Mouse (Mus musculus) cerebellum, adult 2 months (tissue): Measurements from ENCODE around the gene Pigt. TPM values are rescaled to one million over a fixed set of nuclear protein-coding genes. Genes with fewer than 3 reads are reported as not detected.

Source experiments
- DNase-seq, 2 experiments: peaks; one replicate each; pipeline ENCODE4 v3.0.0; 2021
- H3K27ac ChIP-seq: fragments of 200-500 bp; 2 replicates; pipeline ENCODE4 v1.5.1; 2012; ENCODE audit warnings: low read length, control low read depth, inconsistent platforms; ENCODE audit not compliant: insufficient read depth
- H3K27me3 ChIP-seq: fragments of 200-500 bp; 2 replicates; pipeline ENCODE4 v1.6.1; 2012; ENCODE audit warnings: inconsistent platforms, mild to moderate bottlenecking, low read length, moderate library complexity; ENCODE audit not compliant: control insufficient read depth, insufficient read depth
- H3K4me1 ChIP-seq: fragments of 200-500 bp; 2 replicates; pipeline ENCODE4 v1.6.1; 2011; ENCODE audit warnings: low read length; ENCODE audit not compliant: control insufficient read depth, insufficient read depth
- H3K4me3 ChIP-seq: fragments of 200-500 bp; replicated peaks from 2 replicates; pipeline ENCODE3; 2011; ENCODE audit warnings: mild to moderate bottlenecking, low read depth, low read length, control low read depth; ENCODE audit not compliant: insufficient read depth
- CTCF ChIP-seq: fragments of 200-500 bp; IDR thresholded peaks from 2 replicates; pipeline ENCODE4 v1.5.1; 2011; ENCODE audit warnings: low read depth, mild to moderate bottlenecking, control low read depth, low read length, moderate library complexity, borderline replicate concordance; ENCODE audit not compliant: insufficient read depth
- POLR2A ChIP-seq: fragments of 200-500 bp; IDR thresholded peaks from 2 replicates; pipeline ENCODE4 v1.6.1; 2011; ENCODE audit warnings: low read length, control low read depth, borderline replicate concordance; ENCODE audit not compliant: insufficient read depth
- WGBS: fragments of 180-500 bp; shearing (Covaris S2); methylation state at CpG from one replicate; pipeline ENCODE4 v1.1.7; 2018; 5-methylcytosine and 5-hydroxymethylcytosine counted together
- polyA plus RNA-seq: library from polyadenylated mRNA; depleted of rRNA; stranded (reverse); fragments of >200 nt; gene quantifications from 2 replicates; pipeline ENCODE4 v1.2.3, GENCODE M21; 2012; rRNA removed

The Pigt gene
- polyA plus RNA-seq, 1 experiment = 109 TPM

GRCm38 (mm10) chr2:164549338-164549737 is 52.0 kb downstream of the Pigt start:
- Histone ChIP-seq H3K27ac (no peak overlapping the region), H3K4me1 (no peaks in the 10 kb centered on the region), H3K4me3 (no peak overlapping the region), H3K27me3 (no peaks in the 10 kb centered on the region)
- TF ChIP-seq POLR2A = no peak
- TF ChIP-seq CTCF = no peak
- DNase-seq = no peak
- WGBS = 41% methylated on average over 4 of the region's 4 CpGs

- Histone ChIP-seq H3K4me1 (no peaks in the 10 kb centered on the region), H3K27me3 (no peaks in the 10 kb centered on the region), H3K4me3 (no peak overlapping the region), H3K27ac (no peak overlapping the region)
- DNase-seq = no peak
- 14% methylated on average over 10 of the region's 10 CpGs for WGBS
- TF ChIP-seq POLR2A (no peak), CTCF (no peak)
These were observed 52.9 kb downstream of the Pigt start for GRCm38 (mm10) chr2:164549963-164550894.

- DNase-seq = no peak
- WGBS = 86% methylated on average over 2 of the region's 2 CpGs
- Histone ChIP-seq H3K27ac (no peak overlapping the region), H3K4me1 (no peaks in the 10 kb centered on the region), H3K27me3 (no peaks in the 10 kb centered on the region), H3K4me3 (no peak overlapping the region)
- TF ChIP-seq CTCF (no peak), POLR2A (no peak)
These were observed 53.6 kb downstream of the Pigt start for GRCm38 (mm10) chr2:164550895-164551269.

GRCm38 (mm10) chr2:164551502-164551901 is 54.2 kb downstream of the Pigt start:
- WGBS = 86% methylated on average over 9 of the region's 9 CpGs
- Histone ChIP-seq H3K27ac (no peak overlapping the region), H3K4me3 (no peak overlapping the region), H3K4me1 (no peaks in the 10 kb centered on the region), H3K27me3 (no peaks in the 10 kb centered on the region)
- DNase-seq = no peak
- TF ChIP-seq CTCF (no peak), POLR2A (no peak)

Other genes with a start within 250 kb of the Pigt start
- gene Svs3b, start 240.9 kb upstream of the Pigt start, polyA plus RNA-seq = not detected in 2 replicates
- gene Svs4, start 219.1 kb upstream of the Pigt start, polyA plus RNA-seq = not detected in 2 replicates
- not detected in 2 replicates for gene Svs3a, start 208.3 kb upstream of the Pigt start, polyA plus RNA-seq
- not detected in 2 replicates for gene Svs6, start 180.8 kb upstream of the Pigt start, polyA plus RNA-seq
- gene Svs5, start 164.8 kb upstream of the Pigt start, polyA plus RNA-seq = 0.20 TPM in 1 of 2 replicates, not detected in the other
- gene Slpi, start 108.4 kb upstream of the Pigt start, polyA plus RNA-seq = 0.80 TPM in 1 of 2 replicates, not detected in the other
- gene Rbpjl, start 94.4 kb upstream of the Pigt start, polyA plus RNA-seq = 0.34 and 0.36 TPM in 2 replicates
- gene Matn4, start 92.4 kb upstream of the Pigt start, polyA plus RNA-seq = 5.5 and 5.9 TPM in 2 replicates
- 65.7 and 69.5 TPM in 2 replicates for gene Sdc4, start 53.6 kb upstream of the Pigt start, polyA plus RNA-seq
- 73.7 and 75.4 TPM in 2 replicates for gene Sys1, start 40.6 kb upstream of the Pigt start, polyA plus RNA-seq
- 16.7 and 21.0 TPM in 2 replicates for gene Gm20458, start 36.6 kb upstream of the Pigt start, polyA plus RNA-seq
- not detected in 2 replicates for gene Trp53tg5, start 23.8 kb upstream of the Pigt start, polyA plus RNA-seq
- 428 and 462 TPM in 2 replicates for gene Dbndd2, start 11.4 kb upstream of the Pigt start, polyA plus RNA-seq
- gene Wfdc2, start 64.9 kb downstream of the Pigt start, polyA plus RNA-seq = 0.87 and 2.1 TPM in 2 replicates
- not detected in 2 replicates for gene Spint3, start 75.9 kb downstream of the Pigt start, polyA plus RNA-seq
- gene Wfdc6a, start 87.9 kb downstream of the Pigt start, polyA plus RNA-seq = 0.24 TPM in 1 of 2 replicates, not detected in the other
- gene Eppin, start 96.1 kb downstream of the Pigt start, polyA plus RNA-seq = not detected in 2 replicates
- 0.11 and 0.20 TPM in 2 replicates for gene Wfdc6b, start 116.0 kb downstream of the Pigt start, polyA plus RNA-seq
- gene Wfdc8, start 116.1 kb downstream of the Pigt start, polyA plus RNA-seq = 0.06 TPM in 1 of 2 replicates, not detected in the other
- not detected in 2 replicates for gene Wfdc16, start 141.3 kb downstream of the Pigt start, polyA plus RNA-seq
- gene Wfdc10, start 158.5 kb downstream of the Pigt start, polyA plus RNA-seq = not detected in 2 replicates
- not detected in 2 replicates for gene Wfdc9, start 159.1 kb downstream of the Pigt start, polyA plus RNA-seq
- not detected in 2 replicates for gene Wfdc11, start 176.6 kb downstream of the Pigt start, polyA plus RNA-seq
- gene Wfdc13, start 187.6 kb downstream of the Pigt start, polyA plus RNA-seq = not detected in 2 replicates
- not detected in 2 replicates for gene Spint4, start 201.0 kb downstream of the Pigt start, polyA plus RNA-seq
- not detected in 2 replicates for gene Spint5, start 217.8 kb downstream of the Pigt start, polyA plus RNA-seq
- gene Wfdc3, start 248.4 kb downstream of the Pigt start, polyA plus RNA-seq = 0.84 and 0.93 TPM in 2 replicates
- 43.1 and 44.3 TPM in 2 replicates for gene Dnttip1, start 248.5 kb downstream of the Pigt start, polyA plus RNA-seq